Comparison of ENCODE assay signal across 16 mouse cellular contexts in the genomic region with DNA sequence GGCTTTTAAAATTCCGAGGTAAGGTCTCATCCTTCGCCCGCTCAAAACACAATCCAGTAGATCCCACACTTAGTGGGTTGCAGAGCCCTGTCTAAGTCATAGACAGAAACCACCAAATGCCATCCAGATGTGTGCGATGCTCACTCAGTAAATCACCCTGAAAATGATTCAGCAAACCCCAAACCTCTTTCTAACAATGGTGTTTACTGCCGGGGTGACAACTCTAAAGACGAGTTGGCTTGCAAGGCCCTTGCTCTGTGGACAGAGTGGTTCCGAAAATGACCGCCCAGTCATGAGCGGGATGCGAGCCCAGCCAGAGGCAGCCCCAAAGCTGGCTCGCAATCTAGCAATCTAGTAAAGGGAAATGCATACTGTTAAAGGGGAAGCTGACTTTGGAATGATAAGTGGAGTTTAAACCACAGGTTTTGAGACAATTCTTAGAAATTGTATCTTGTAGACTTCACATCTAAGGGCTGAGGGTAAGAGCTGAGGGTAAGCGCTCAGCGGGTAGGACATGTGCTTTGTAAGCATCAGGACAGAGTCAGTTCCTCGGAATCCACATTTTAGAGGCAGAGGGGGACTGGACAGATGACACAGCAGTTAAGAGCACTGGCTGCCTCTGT. TPM values are rescaled to one million over a fixed set of nuclear protein-coding genes. Genes with fewer than 3 reads are reported as not detected.
DNase-seq lines count a peak whose midpoint lies in the region; ATAC-seq and TF ChIP-seq lines count a peak whose summit lies in the region.
"Had no signal": no experiment of that assay in that cellular context is flagged by ENCODE, and none has a peak within 500 bp of the region (broad histone marks: within the 10 kb centered on the region; RNA-seq: fewer than 3 reads in every experiment).

No protein-coding gene starts in this region.

- peaks cover 48% of the 10 kb centered on the region for H3K4me1 ChIP-seq in spleen, adult 2 months (ENCODE audit: control insufficient read depth, insufficient read depth, insufficient read length)
- no peaks in the 10 kb centered on the region for H3K4me1 ChIP-seq in embryonic facial prominence, embryonic 14.5 days (ENCODE audit: control insufficient read depth, insufficient read depth, low read length)
- peaks cover 7% of the 10 kb centered on the region; the same call in 1 of the 2 replicates for H3K4me1 ChIP-seq in liver, embryonic 15.5 days (replicated peaks)
- no peaks in the 10 kb centered on the region for H3K4me1 ChIP-seq in forebrain, embryonic 16.5 days (replicated peaks; ENCODE audit: control insufficient read depth, insufficient read depth, low read length)
- H3K4me1 ChIP-seq in thymus, adult 2 months (replicated peaks; ENCODE audit: control insufficient read depth, insufficient read depth, low read length) = peaks cover 63% of the 10 kb centered on the region
- H3K4me1 ChIP-seq: forebrain, embryonic 12.5 days; midbrain, embryonic 13.5 days had no signal

- peaks cover 38% of the 10 kb centered on the region for H3K36me3 ChIP-seq in spleen, adult 2 months (ENCODE audit: control insufficient read depth, insufficient read depth, low read length)
- H3K36me3 ChIP-seq in embryonic facial prominence, embryonic 14.5 days (ENCODE audit: control insufficient read depth, insufficient read depth, low read length) = no peaks in the 10 kb centered on the region; the same call in 1 of the 2 replicates
- H3K36me3 ChIP-seq in liver, embryonic 15.5 days (replicated peaks) = peaks cover 2% of the 10 kb centered on the region; the same call in 1 of the 2 replicates
- H3K36me3 ChIP-seq in forebrain, embryonic 16.5 days (ENCODE audit: control insufficient read depth, insufficient read depth) = peaks cover 7% of the 10 kb centered on the region
- peaks cover 9% of the 10 kb centered on the region for H3K36me3 ChIP-seq in thymus, adult 2 months (ENCODE audit: control insufficient read depth, insufficient read depth, low read length)
- H3K36me3 ChIP-seq: forebrain, embryonic 12.5 days had no signal

- ATAC-seq in embryonic facial prominence, embryonic 14.5 days (ENCODE audit: low read depth) = no peak
- 0 out of 2 replicates have a peak, but pooled peaks have one; percentile 20 for ATAC-seq in liver, embryonic 15.5 days (ENCODE audit: insufficient read depth)
- no peak for ATAC-seq in forebrain, embryonic 16.5 days
- ATAC-seq: inflammation-experienced regulatory T-cells, adult 6 months; midbrain, embryonic 13.5 days had no signal

- H3K27ac ChIP-seq in spleen, adult 2 months (ENCODE audit: insufficient read depth, low read length) = peak overlapping the region; percentile 34; the same call in 1 of the 2 replicates
- H3K27ac ChIP-seq in embryonic facial prominence, embryonic 14.5 days (replicated peaks; ENCODE audit: low read depth, low read length) = no peak overlapping the region
- H3K27ac ChIP-seq in liver, embryonic 15.5 days (replicated peaks) = no peak overlapping the region
- no peak overlapping the region for H3K27ac ChIP-seq in forebrain, embryonic 16.5 days (ENCODE audit: low read length)
- H3K27ac ChIP-seq in thymus, adult 2 months (ENCODE audit: control insufficient read depth, insufficient read depth, low read length) = no peak overlapping the region
- H3K27ac ChIP-seq: forebrain, embryonic 12.5 days; midbrain, embryonic 13.5 days had no signal

- no peak for TF ChIP-seq CTCF in spleen, adult 2 months (IDR thresholded peaks at IDR 0.05; ENCODE audit: extremely low read depth, insufficient read depth, insufficient read length, insufficient replicate concordance)
- TF ChIP-seq CTCF in thymus, adult 2 months (IDR thresholded peaks at IDR 0.05; ENCODE audit: borderline replicate concordance, control insufficient read depth, extremely low read depth, insufficient read depth, low read length, poor library complexity) = no peak

- H3K27me3 ChIP-seq in spleen, adult 2 months (ENCODE audit: control insufficient read depth, insufficient read depth, low read length) = no peaks in the 10 kb centered on the region
- H3K27me3 ChIP-seq in embryonic facial prominence, embryonic 14.5 days (replicated peaks; ENCODE audit: control insufficient read depth, insufficient read depth, low read length) = no peaks in the 10 kb centered on the region
- H3K27me3 ChIP-seq in liver, embryonic 15.5 days = no peaks in the 10 kb centered on the region
- no peaks in the 10 kb centered on the region for H3K27me3 ChIP-seq in forebrain, embryonic 16.5 days (replicated peaks; ENCODE audit: control insufficient read depth, insufficient read depth, low read length)
- H3K27me3 ChIP-seq in thymus, adult 2 months (ENCODE audit: control insufficient read depth, insufficient read depth, low read length) = no peaks in the 10 kb centered on the region
- H3K27me3 ChIP-seq: forebrain, embryonic 12.5 days; midbrain, embryonic 13.5 days had no signal

- no peak for DNase-seq in spleen, adult 2 months (ENCODE audit: low read depth in 1 of 2, low spot score in 2 of 2)
- no peak for DNase-seq in spleen, adult 12 weeks (ENCODE audit: low spot score)
- peak; percentile 50 for DNase-seq in embryonic facial prominence, embryonic 14.5 days (ENCODE audit: low spot score)
- no peak for DNase-seq in kidney, postnatal 25 days
- DNase-seq in thymus, adult 2 months = no peak
- DNase-seq: adrenal gland, adult 8-10 months; cerebellum, adult 18-20 months; cerebellum, postnatal 36 days; heart, adult 18-20 months; layer of hippocampus, postnatal 36 days; left cerebral cortex, postnatal 4 days had no signal

- no peaks in the 10 kb centered on the region for H3K9me3 ChIP-seq in embryonic facial prominence, embryonic 14.5 days (ENCODE audit: control insufficient read depth, low read length)
- no peaks in the 10 kb centered on the region for H3K9me3 ChIP-seq in liver, embryonic 15.5 days (replicated peaks)
- no peaks in the 10 kb centered on the region for H3K9me3 ChIP-seq in forebrain, embryonic 16.5 days (ENCODE audit: control insufficient read depth, low read length)
- H3K9me3 ChIP-seq: forebrain, embryonic 12.5 days; midbrain, embryonic 13.5 days had no signal

- H3K9ac ChIP-seq in embryonic facial prominence, embryonic 14.5 days (ENCODE audit: low read depth, low read length) = no peak overlapping the region
- H3K9ac ChIP-seq in liver, embryonic 15.5 days = no peak overlapping the region
- no peak overlapping the region for H3K9ac ChIP-seq in forebrain, embryonic 16.5 days (replicated peaks; ENCODE audit: low read depth, low read length)
- H3K9ac ChIP-seq: forebrain, embryonic 12.5 days; midbrain, embryonic 13.5 days had no signal

- no peak overlapping the region for H3K4me2 ChIP-seq in embryonic facial prominence, embryonic 14.5 days (ENCODE audit: low read depth, low read length)
- no peak overlapping the region for H3K4me2 ChIP-seq in liver, embryonic 15.5 days
- no peak overlapping the region for H3K4me2 ChIP-seq in forebrain, embryonic 16.5 days (ENCODE audit: low read length)
- H3K4me2 ChIP-seq: forebrain, embryonic 12.5 days; midbrain, embryonic 13.5 days had no signal

- H3K4me3 ChIP-seq in spleen, adult 2 months (ENCODE audit: extremely low read depth, insufficient read depth, insufficient read length) = no peak overlapping the region
- no peak overlapping the region for H3K4me3 ChIP-seq in embryonic facial prominence, embryonic 14.5 days (ENCODE audit: low read depth, low read length)
- H3K4me3 ChIP-seq in liver, embryonic 15.5 days (replicated peaks) = no peak overlapping the region
- no peak overlapping the region for H3K4me3 ChIP-seq in forebrain, embryonic 16.5 days (replicated peaks; ENCODE audit: low read length)
- no peak overlapping the region for H3K4me3 ChIP-seq in thymus, adult 2 months (ENCODE audit: control insufficient read depth, insufficient read depth, low read length)
- H3K4me3 ChIP-seq: forebrain, embryonic 12.5 days; midbrain, embryonic 13.5 days had no signal

- WGBS in spleen, adult 2 months = 55% methylated on average over 14 of the region's 14 CpGs
- 70% methylated on average over 14 of the region's 14 CpGs for WGBS in embryonic facial prominence, embryonic 14.5 days
- 22% methylated on average over 14 of the region's 14 CpGs for WGBS in liver, embryonic 15.5 days (ENCODE audit: insufficient replicate concordance)
- WGBS in forebrain, embryonic 16.5 days = 88% methylated on average over 14 of the region's 14 CpGs
- WGBS in thymus, adult 2 months = 34% methylated on average over 14 of the region's 14 CpGs

- TF ChIP-seq POLR2A in spleen, adult 2 months (IDR thresholded peaks at IDR 0.05; ENCODE audit: low read depth, low read length) = no peak
- no peak for TF ChIP-seq POLR2A in thymus, adult 2 months (IDR thresholded peaks at IDR 0.05; ENCODE audit: control insufficient read depth, extremely low read depth, insufficient read depth, low read length, poor library complexity)

RNA-seq across cellular contexts. Expression of gene Pik3cd, which starts 40.3 kb away (rescaled TPM):
- polyA plus RNA-seq in spleen, adult 2 months (2012; rRNA removed) = 104 and 124 TPM in 2 replicates
- 6.0 TPM in 2 replicates for polyA plus RNA-seq in embryonic facial prominence, embryonic 14.5 days (2014; fragmentation: Nextera tagmentation; extraction: Ambion mirVana)
- polyA plus RNA-seq in liver, embryonic 15.5 days (2015; fragmentation: Nextera tagmentation; extraction: Ambion mirVana) = 7.2 and 7.3 TPM in 2 replicates
- 19.5 and 21.0 TPM in 2 replicates for polyA plus RNA-seq in forebrain, embryonic 16.5 days (2015; fragmentation: Nextera tagmentation; extraction: Ambion mirVana)
- 106 and 120 TPM in 2 replicates for polyA plus RNA-seq in thymus, adult 2 months (2012; rRNA removed)
